ENCODE assay signal across 21 mouse cellular contexts in genomic region chr8:124382235-124382634, GRCm38 (mm10). TPM values are rescaled to one million over a fixed set of nuclear protein-coding genes. Genes with fewer than 3 reads are reported as not detected.
DNase-seq lines count a peak whose midpoint lies in the region; ATAC-seq and TF ChIP-seq lines count a peak whose summit lies in the region.
"Had no signal": no experiment of that assay in that cellular context is flagged by ENCODE, and none has a peak within 500 bp of the region (broad histone marks: within the 10 kb centered on the region; RNA-seq: fewer than 3 reads in every experiment).

No protein-coding gene starts in this region.

- TF ChIP-seq CTCF in layer of hippocampus, adult 2 months (conservative IDR thresholded peaks at IDR 0.05): no peak

- no peaks in the 10 kb centered on the region for H3K9me3 ChIP-seq in embryonic facial prominence, embryonic 14.5 days (ENCODE audit: control insufficient read depth, low read length)
- no peaks in the 10 kb centered on the region for H3K9me3 ChIP-seq in embryonic facial prominence, embryonic 10.5 days
- H3K9me3 ChIP-seq in midbrain, embryonic 11.5 days (ENCODE audit: control insufficient read depth, low read length): no peaks in the 10 kb centered on the region
- H3K9me3 ChIP-seq in neural tube, embryonic 15.5 days (replicated peaks): no peaks in the 10 kb centered on the region
- H3K9me3 ChIP-seq: embryonic facial prominence, embryonic 12.5 days; heart, embryonic 13.5 days; limb, embryonic 12.5 days had no signal

- no peak overlapping the region for H3K27ac ChIP-seq in embryonic facial prominence, embryonic 14.5 days (replicated peaks; ENCODE audit: low read depth, low read length)
- no peak overlapping the region for H3K27ac ChIP-seq in embryonic facial prominence, embryonic 10.5 days (replicated peaks)
- peak overlapping the region; percentile 56; the same call in 1 of the 2 replicates for H3K27ac ChIP-seq in layer of hippocampus, adult 2 months
- no peak overlapping the region for H3K27ac ChIP-seq in midbrain, embryonic 11.5 days (ENCODE audit: low read depth, low read length)
- H3K27ac ChIP-seq in neural tube, embryonic 15.5 days (replicated peaks): peak overlapping the region; percentile 64
- H3K27ac ChIP-seq: embryonic facial prominence, embryonic 12.5 days; heart, embryonic 13.5 days; limb, embryonic 12.5 days; liver, embryonic 14.5 days had no signal

- DNase-seq in embryonic facial prominence, embryonic 14.5 days (ENCODE audit: low spot score): no peak
- no peak for DNase-seq in embryonic facial prominence, embryonic 10.5 days (ENCODE audit: low spot score)
- DNase-seq in layer of hippocampus, adult 2 months (ENCODE audit: low spot score in 2 of 2): no peak
- no peak for DNase-seq in layer of hippocampus, postnatal 10 days (ENCODE audit: low spot score in 2 of 2)
- DNase-seq in midbrain, embryonic 11.5 days (ENCODE audit: low spot score, missing footprints): no peak
- no peak for DNase-seq in spleen, postnatal 14 days (ENCODE audit: low spot score in 2 of 2)
- DNase-seq: heart, adult 11 months; heart, postnatal 36 days; right cerebral cortex, adult 18-20 months; thymus, postnatal 14 days had no signal

- H3K4me3 ChIP-seq in embryonic facial prominence, embryonic 14.5 days (ENCODE audit: low read depth, low read length): no peak overlapping the region
- H3K4me3 ChIP-seq in embryonic facial prominence, embryonic 10.5 days: no peak overlapping the region
- H3K4me3 ChIP-seq in layer of hippocampus, adult 2 months: no peak overlapping the region
- H3K4me3 ChIP-seq in midbrain, embryonic 11.5 days (ENCODE audit: low read depth, low read length): no peak overlapping the region
- H3K4me3 ChIP-seq in neural tube, embryonic 15.5 days (replicated peaks): no peak overlapping the region
- H3K4me3 ChIP-seq: embryonic facial prominence, embryonic 12.5 days; heart, embryonic 13.5 days; limb, embryonic 12.5 days; myocyte had no signal

- peak; percentile 53 for ATAC-seq in embryonic facial prominence, embryonic 14.5 days (ENCODE audit: low read depth)
- 0 out of 2 replicates have a peak, but pooled peaks have one; percentile 42 for ATAC-seq in midbrain, embryonic 11.5 days (ENCODE audit: low FRiP score)
- no peak; the same call in 1 of the 2 replicates for ATAC-seq in neural tube, embryonic 15.5 days (ENCODE audit: low FRiP score)
- ATAC-seq in cerebellum, adult (ENCODE audit: insufficient number of reproducible peaks, low FRiP score, low TSS enrichment): no peak
- ATAC-seq: CD4-positive, CD25-positive, alpha-beta regulatory T cell, adult 4 months; intestine, embryonic 16.5 days; lung, postnatal 0 days had no signal

- no peaks in the 10 kb centered on the region for H3K27me3 ChIP-seq in embryonic facial prominence, embryonic 14.5 days (replicated peaks; ENCODE audit: control insufficient read depth, insufficient read depth, low read length)
- H3K27me3 ChIP-seq in embryonic facial prominence, embryonic 10.5 days (replicated peaks; ENCODE audit: low read depth, poor library complexity, severe bottlenecking): no peaks in the 10 kb centered on the region
- H3K27me3 ChIP-seq in midbrain, embryonic 11.5 days (ENCODE audit: control insufficient read depth, insufficient read depth, low read length): no peaks in the 10 kb centered on the region
- H3K27me3 ChIP-seq in neural tube, embryonic 15.5 days (replicated peaks): no peaks in the 10 kb centered on the region
- H3K27me3 ChIP-seq: embryonic facial prominence, embryonic 12.5 days; heart, embryonic 13.5 days; limb, embryonic 12.5 days had no signal

- 56% methylated on average over 10 of the region's 10 CpGs for WGBS in embryonic facial prominence, embryonic 14.5 days
- 60% methylated on average over 10 of the region's 10 CpGs for WGBS in embryonic facial prominence, embryonic 10.5 days
- WGBS in midbrain, embryonic 11.5 days: 39% methylated on average over 10 of the region's 10 CpGs
- 36% methylated on average over 10 of the region's 10 CpGs for WGBS in neural tube, embryonic 15.5 days

- H3K36me3 ChIP-seq in embryonic facial prominence, embryonic 14.5 days (ENCODE audit: control insufficient read depth, insufficient read depth, low read length): no peaks in the 10 kb centered on the region
- H3K36me3 ChIP-seq in embryonic facial prominence, embryonic 10.5 days (replicated peaks): no peaks in the 10 kb centered on the region
- no peaks in the 10 kb centered on the region for H3K36me3 ChIP-seq in midbrain, embryonic 11.5 days (ENCODE audit: control insufficient read depth, insufficient read depth, low read length)
- H3K36me3 ChIP-seq in neural tube, embryonic 15.5 days: peaks cover 17% of the 10 kb centered on the region
- H3K36me3 ChIP-seq: embryonic facial prominence, embryonic 12.5 days; G1E; heart, embryonic 13.5 days; limb, embryonic 12.5 days had no signal

- no peak overlapping the region for H3K9ac ChIP-seq in embryonic facial prominence, embryonic 14.5 days (ENCODE audit: low read depth, low read length)
- no peak overlapping the region for H3K9ac ChIP-seq in midbrain, embryonic 11.5 days (ENCODE audit: low read length)
- H3K9ac ChIP-seq in neural tube, embryonic 15.5 days (replicated peaks): no peak overlapping the region
- H3K9ac ChIP-seq: embryonic facial prominence, embryonic 12.5 days; heart, embryonic 13.5 days; limb, embryonic 12.5 days; liver, embryonic 14.5 days had no signal

- no peaks in the 10 kb centered on the region for H3K4me1 ChIP-seq in embryonic facial prominence, embryonic 14.5 days (ENCODE audit: control insufficient read depth, insufficient read depth, low read length)
- H3K4me1 ChIP-seq in embryonic facial prominence, embryonic 10.5 days: no peaks in the 10 kb centered on the region
- peaks cover 3% of the 10 kb centered on the region; the same call in 1 of the 2 replicates for H3K4me1 ChIP-seq in midbrain, embryonic 11.5 days (ENCODE audit: control insufficient read depth, insufficient read depth, low read length)
- peaks cover 21% of the 10 kb centered on the region for H3K4me1 ChIP-seq in neural tube, embryonic 15.5 days
- H3K4me1 ChIP-seq: embryonic facial prominence, embryonic 12.5 days; heart, embryonic 13.5 days; limb, embryonic 12.5 days had no signal

- H3K4me2 ChIP-seq in embryonic facial prominence, embryonic 14.5 days (ENCODE audit: low read depth, low read length): no peak overlapping the region
- no peak overlapping the region for H3K4me2 ChIP-seq in midbrain, embryonic 11.5 days
- peak overlapping the region; percentile 6; the same call in 1 of the 2 replicates for H3K4me2 ChIP-seq in neural tube, embryonic 15.5 days
- H3K4me2 ChIP-seq: embryonic facial prominence, embryonic 12.5 days; heart, embryonic 13.5 days; limb, embryonic 12.5 days had no signal

RNA-seq across cellular contexts. Expression of gene Pgbd5, which starts 57.2 kb away (rescaled TPM):
- polyA plus RNA-seq in embryonic facial prominence, embryonic 14.5 days (2014; fragmentation: Nextera tagmentation; extraction: Ambion mirVana): 2.6 and 3.3 TPM in 2 replicates
- polyA plus RNA-seq in embryonic facial prominence, embryonic 10.5 days (2016; fragmentation: Nextera tagmentation; extraction: Ambion mirVana): 1.1 and 1.3 TPM in 2 replicates
- total RNA-seq in layer of hippocampus, adult 2 months (2021): 100 to 1,000 TPM; 291 to 304 TPM
- total RNA-seq in layer of hippocampus, postnatal 10 days (2021): 100 to 1,000 TPM; 102 to 111 TPM
- 3.8 and 4.5 TPM in 2 replicates for polyA plus RNA-seq in midbrain, embryonic 11.5 days (2014; fragmentation: Nextera tagmentation; extraction: Ambion mirVana)
- polyA plus RNA-seq in neural tube, embryonic 15.5 days (2015; fragmentation: Nextera tagmentation; extraction: Ambion mirVana): 12.0 and 17.0 TPM in 2 replicates
- polyA plus RNA-seq: CD4-positive, CD25-positive, alpha-beta regulatory T cell, adult 4 months; G1E had no signal

Comparison
In these comparisons a context has a peak if more than half of its experiments do, and no peak if none do; other contexts are left out.
1. ATAC-seq: peak in embryonic facial prominence, embryonic 14.5 days (single experiment) and midbrain, embryonic 11.5 days (single experiment); none in neural tube, embryonic 15.5 days (single experiment) and cerebellum, adult (single experiment).
2. H3K27ac ChIP-seq: peak in layer of hippocampus, adult 2 months (single experiment) and neural tube, embryonic 15.5 days (single experiment); none in embryonic facial prominence, embryonic 14.5 days (single experiment), embryonic facial prominence, embryonic 10.5 days (single experiment) and midbrain, embryonic 11.5 days (single experiment).